Mouse (Mus musculus) MEL (cell line): ENCODE measurements around the gene Esyt2.

Experiments used
- EP300 ChIP-seq, 2 experiments: IDR thresholded peaks; 2 replicates each; pipeline ENCODE4 v1.6.1; 2011; ENCODE audit warnings: improper control_type of control experiment in 2 of 2, low read length in 2 of 2, low read depth in 1 of 2, mild to moderate bottlenecking in 1 of 2
- JUND ChIP-seq: IDR thresholded peaks from 2 replicates; pipeline ENCODE4 v1.6.1; 2011; ENCODE audit warnings: low read depth, mild to moderate bottlenecking, improper control_type of control experiment, low read length

DNA sequence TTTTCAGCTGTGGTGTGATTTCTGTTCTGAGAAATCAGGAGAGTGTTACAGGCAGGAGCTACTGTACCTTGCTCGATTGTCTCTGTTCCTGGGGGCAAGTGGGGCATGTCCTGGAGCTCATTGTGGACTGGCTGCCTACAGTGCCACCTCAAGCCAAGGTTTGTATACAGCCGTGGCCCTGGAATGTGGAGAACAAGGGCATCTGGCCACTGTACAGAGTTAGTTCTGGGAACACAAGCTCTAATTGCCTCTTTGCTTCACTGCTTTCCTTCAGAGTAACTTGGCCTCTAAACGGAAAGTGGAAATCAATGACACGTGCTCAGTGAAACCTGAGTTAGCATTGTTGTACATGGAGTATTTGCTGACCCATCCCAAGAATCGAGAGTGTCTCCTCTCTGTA lies 157.6 kb downstream of the Esyt2 start:
- no peak for TF ChIP-seq EP300 (IDR thresholded peaks at IDR 0.05; ENCODE audit: low read depth in 1 of 2, low read length in 2 of 2)
- TF ChIP-seq JUND: no peak
